Mouse (Mus musculus): ENCODE results near the gene St3gal3.

DNA sequence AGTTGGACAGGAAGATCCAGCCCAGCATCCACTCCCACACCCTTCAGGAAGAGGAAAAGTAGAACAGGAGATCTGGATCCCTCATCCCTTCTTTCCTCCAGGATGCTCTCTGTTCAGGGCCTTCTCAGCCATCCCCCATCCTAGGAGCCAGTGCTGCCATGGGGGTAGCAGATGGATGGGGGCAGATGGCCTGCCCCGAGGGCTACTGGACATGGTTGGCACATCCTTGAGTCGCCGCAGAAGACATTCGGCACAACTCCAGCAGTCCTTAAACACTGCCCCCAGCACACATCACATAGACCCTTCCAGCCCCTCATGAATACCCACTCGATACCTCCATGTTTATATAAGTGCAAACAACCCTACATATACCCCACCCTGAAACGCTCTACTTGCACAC is 238.7 kb downstream of the St3gal3 start:
- TF ChIP-seq CTCF (IDR thresholded peaks at IDR 0.05; ENCODE audit: borderline replicate concordance, extremely low read depth, insufficient read depth, insufficient read length) (no peak), POLR2A (IDR thresholded peaks at IDR 0.05; ENCODE audit: borderline replicate concordance, extremely low read depth, insufficient read depth, insufficient read length, poor library complexity, severe bottlenecking) (no peak)

All from brain, embryonic 14.5 days (tissue).